Mouse (Mus musculus) lung, postnatal 14 days (tissue): ENCODE measurements around the gene Mfsd2a.
A peak's percentile ranks its signal among the peaks of the same experiment; 100 is the strongest.
"Not testable (repeated sequence)": the region's sequence is repeated elsewhere in the genome, so short reads cannot be mapped to it uniquely, and the experiment has no call there.

Experiments used
- DNase-seq: peaks from one replicate; pipeline ENCODE4 v3.0.0; 2021

Gene Mfsd2a

DNA sequence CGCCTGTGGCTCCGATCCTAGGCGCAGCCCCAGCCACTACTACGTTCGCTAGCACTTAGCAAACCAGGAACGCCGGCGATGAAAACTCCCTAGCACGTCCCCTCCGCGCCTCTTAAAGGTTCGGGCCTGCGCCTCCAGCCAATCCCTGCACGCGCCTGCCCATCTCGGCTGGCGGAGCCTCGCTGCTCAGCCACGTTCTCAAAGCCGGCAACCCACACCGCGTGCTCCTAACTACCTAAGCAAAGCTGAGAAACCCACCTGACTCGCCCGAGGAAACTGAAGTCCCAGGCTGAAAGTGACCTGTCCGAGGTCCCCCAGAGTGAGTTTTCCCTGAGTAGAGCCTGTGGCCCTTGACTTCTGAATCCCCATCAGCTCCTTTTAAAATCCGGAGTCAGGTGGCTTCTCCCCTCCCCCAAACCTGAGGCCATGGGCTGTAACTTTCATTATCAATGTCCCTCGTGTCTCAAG lies at the start of gene Mfsd2a:
Gene Mfsd2a, minus strand, starts transcription at position 89 of the 468 bp plus-strand sequence.
- DNase-seq, result peak; percentile 58

DNA sequence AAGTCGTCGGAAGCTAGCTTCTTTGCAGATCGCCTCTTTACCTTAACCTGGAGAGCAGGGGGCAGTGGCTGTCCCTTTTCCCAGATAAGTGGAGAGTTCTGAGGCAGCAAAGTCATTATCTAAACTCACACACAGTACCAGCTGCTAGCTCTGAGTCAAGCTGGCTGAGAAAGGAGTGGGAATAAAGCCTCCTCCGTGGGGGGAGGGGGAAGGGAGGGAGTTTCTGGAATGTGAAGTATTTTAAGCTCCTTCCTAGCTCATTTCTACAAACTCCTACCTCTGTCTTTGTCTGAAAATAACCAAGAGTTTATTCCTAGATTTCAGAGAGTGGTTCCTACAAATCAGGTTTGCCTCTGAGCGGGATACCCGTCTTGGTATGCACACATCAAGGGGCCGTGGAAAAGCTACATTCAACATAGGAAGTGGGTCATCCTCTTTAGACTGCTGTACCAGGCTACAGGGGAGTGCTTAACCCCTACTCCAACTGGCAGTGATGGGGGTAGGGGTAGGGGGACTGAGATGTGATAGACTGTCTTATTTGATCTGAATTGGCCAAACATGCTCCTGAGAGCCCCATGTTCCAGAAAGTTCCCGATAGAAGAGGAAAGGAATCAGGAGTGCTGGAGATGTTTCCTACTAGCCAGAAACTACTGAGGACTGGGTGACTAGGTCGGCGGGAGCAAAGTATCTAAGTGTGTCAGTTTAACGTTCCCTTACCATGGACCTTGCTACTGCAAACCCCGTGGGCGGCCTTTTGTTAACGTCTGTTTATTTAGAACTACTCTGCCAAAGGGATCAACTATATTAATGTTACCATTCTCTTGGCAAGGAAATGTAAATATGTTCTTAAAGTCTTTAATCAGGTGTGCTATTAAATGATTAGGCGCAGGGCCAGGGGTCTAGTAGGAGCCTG lies 44.3 kb upstream of the Mfsd2a start:
- peak; percentile 31 for DNase-seq

- no peak for DNase-seq
Measured at GRCm38 (mm10) chr4:123000617-123001342, 39.8 kb upstream of the Mfsd2a start.

GRCm38 (mm10) chr4:123000130-123000529 lies 39.1 kb upstream of the Mfsd2a start:
- no peak for DNase-seq

GRCm38 (mm10) chr4:122999263-122999691 lies 38.3 kb upstream of the Mfsd2a start:
- no peak for DNase-seq

- DNase-seq, result no peak
Measured at GRCm38 (mm10) chr4:122998537-122999262, 37.7 kb upstream of the Mfsd2a start.

- DNase-seq, result peak; percentile 30
Measured at GRCm38 (mm10) chr4:122996618-122997381, 35.8 kb upstream of the Mfsd2a start.

GRCm38 (mm10) chr4:122996221-122996617 lies 35.2 kb upstream of the Mfsd2a start:
- peak; percentile 28 for DNase-seq

GRCm38 (mm10) chr4:122995404-122996220 lies 34.6 kb upstream of the Mfsd2a start, which contains the start of gene Mycl:
Gene Mycl (plus strand): TSS chr4:122995652.
- DNase-seq, result peak; percentile 90

DNA sequence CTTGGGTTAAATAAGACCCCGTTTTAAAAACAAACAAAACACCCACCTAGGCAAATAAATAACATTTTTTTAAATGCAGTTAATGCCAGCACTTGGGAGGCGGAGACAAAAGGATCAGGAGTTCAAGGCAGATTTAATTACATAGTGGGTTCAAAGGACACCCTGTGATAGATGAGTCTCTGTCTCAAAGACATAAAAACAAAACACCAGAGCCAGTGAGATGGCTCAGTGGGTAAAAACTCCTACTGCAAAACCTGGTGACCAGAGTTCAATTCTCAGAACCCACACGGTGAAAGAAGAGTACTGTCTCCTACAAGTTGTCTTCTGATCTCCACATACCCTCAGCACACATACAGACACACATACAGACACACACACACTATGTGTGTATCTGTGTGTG lies 31.3 kb upstream of the Mfsd2a start:
- DNase-seq, result no peak

DNA sequence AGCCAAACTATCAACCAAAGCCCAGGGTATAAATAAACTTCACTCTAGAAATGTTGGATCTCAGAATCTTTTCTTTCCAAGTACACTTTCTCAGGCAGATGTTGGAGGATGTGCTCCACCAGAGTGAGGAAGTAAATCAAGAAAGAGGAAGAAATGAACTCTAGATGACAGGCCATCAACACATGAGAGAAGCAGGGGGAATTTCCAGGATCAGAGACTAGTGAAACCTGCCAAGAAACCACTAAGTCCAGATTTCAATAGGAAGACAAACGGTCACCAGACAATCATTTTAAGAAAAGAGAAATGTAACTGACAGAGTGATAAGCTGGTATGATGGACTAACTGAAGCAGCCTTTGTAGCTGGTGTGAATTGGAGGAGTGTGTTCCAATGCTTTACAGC lies 30.2 kb upstream of the Mfsd2a start:
- DNase-seq, result no peak

- not testable (repeated sequence) for DNase-seq
Measured at GRCm38 (mm10) chr4:122988004-122988403, 27.0 kb upstream of the Mfsd2a start.

DNA sequence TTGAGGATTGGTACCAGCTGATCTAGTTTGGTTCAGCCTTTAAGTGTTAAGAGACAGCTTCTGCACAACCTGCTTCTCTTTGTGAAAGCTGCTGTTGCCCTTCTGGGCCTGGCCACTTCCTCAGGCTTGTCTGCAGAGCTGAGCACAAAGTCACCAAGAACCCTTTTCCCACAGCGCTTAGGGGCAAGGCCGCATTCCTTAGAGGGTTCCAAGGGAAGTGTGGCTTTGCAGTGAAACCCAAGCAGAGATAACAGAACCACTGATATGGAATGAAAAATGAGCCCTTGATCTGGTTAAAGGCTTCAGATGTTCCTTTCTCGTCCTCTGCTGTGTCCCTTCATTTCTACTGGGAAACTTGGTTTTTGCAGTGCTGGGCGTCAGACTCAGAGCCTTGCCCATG lies 26.4 kb upstream of the Mfsd2a start:
- no peak for DNase-seq

DNA sequence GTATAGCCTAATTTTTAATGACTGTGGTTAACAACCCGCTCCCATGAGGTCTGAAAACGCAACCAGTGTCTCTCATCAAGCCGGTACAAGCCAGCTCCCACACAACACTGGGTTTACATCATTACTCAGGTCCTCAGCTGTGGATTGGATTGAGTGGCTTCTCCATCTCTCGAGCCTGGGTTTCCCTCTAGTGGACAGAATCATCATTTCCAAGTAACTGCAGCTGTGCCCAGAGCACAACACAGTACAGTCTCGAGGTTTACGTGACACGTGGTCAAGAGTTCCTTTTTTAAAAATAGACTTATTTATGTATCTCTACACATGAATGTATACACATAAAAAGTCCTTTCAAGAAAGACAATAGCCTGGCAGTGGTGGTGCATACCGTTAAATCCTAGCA lies 24.1 kb upstream of the Mfsd2a start:
- DNase-seq, result peak; percentile 61

- DNase-seq, result no peak
Measured at GRCm38 (mm10) chr4:122983486-122984261, 22.7 kb upstream of the Mfsd2a start.

- DNase-seq, result no peak
Measured at GRCm38 (mm10) chr4:122982537-122982936, 21.5 kb upstream of the Mfsd2a start.

- no peak for DNase-seq
Measured at GRCm38 (mm10) chr4:122981930-122982329, 20.9 kb upstream of the Mfsd2a start.

GRCm38 (mm10) chr4:122981238-122981637 lies 20.2 kb upstream of the Mfsd2a start:
- DNase-seq, result no peak

- no peak for DNase-seq
Measured at GRCm38 (mm10) chr4:122980684-122981083, 19.7 kb upstream of the Mfsd2a start.

DNA sequence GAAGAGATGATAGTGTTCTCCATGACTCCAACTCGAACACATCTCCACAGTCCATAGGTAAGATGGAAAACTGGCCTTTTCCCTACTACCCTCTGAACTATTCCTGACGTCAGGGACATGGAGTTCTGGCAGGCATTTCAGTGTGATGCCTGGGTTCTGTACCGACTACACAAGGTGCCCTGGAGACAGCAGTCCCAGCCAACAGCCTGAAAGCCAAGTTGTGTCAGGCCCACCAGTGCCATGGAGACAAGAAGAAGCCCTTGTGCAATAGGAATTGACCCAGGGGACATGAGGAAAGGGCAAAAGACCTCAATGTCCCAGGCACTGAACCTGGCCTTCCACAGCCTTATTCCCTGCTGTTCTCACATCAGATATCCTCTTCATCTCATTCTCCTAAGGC lies 18.8 kb upstream of the Mfsd2a start:
- DNase-seq, result no peak
